Mouse (Mus musculus) MEL (cell line): ENCODE measurements at regions not wholly inside any gene's neighbourhood (a gene's known extent, or its start where the extent isn't known, plus 50 kb on each side); places are given as distances from the start of the nearest gene placed in this dataset.

Source experiments
- DNase-seq: peaks from one replicate; pipeline ENCODE4 v3.0.0; 2011; ENCODE audit warnings: low read depth, low spot score
- H3K27ac ChIP-seq: 2 replicates; pipeline ENCODE4 v1.5.1; 2012; ENCODE audit warnings: low read depth, mild to moderate bottlenecking, control low read depth, low read length, moderate library complexity; ENCODE audit not compliant: control insufficient read depth
- H3K27me3 ChIP-seq, 2 experiments: fragments of 150-350 bp in 1 of 2; sonication (generic) in 1 of 2; 2 replicates each; pipeline ENCODE4 v1.6.1; 2012; ENCODE audit warnings: low read length in 2 of 2, mild to moderate bottlenecking in 2 of 2, improper control_type of control experiment in 1 of 2, moderate library complexity in 1 of 2; ENCODE audit not compliant: insufficient read depth in 2 of 2, control insufficient read depth in 1 of 2
- H3K36me3 ChIP-seq, 2 experiments: 2 replicates each; pipeline ENCODE4 v1.6.1; 2012 to 2014; ENCODE audit warnings: low read length in 2 of 2, improper control_type of control experiment in 1 of 2, inconsistent platforms in 1 of 2, mild to moderate bottlenecking in 1 of 2; ENCODE audit not compliant: insufficient read depth in 2 of 2, control insufficient read depth in 1 of 2
- H3K4me1 ChIP-seq, 2 experiments: fragments of 150-350 bp in 1 of 2; sonication (generic) in 1 of 2; 2 replicates each; pipeline ENCODE4 v1.6.1; 2012; ENCODE audit warnings: low read length in 2 of 2, improper control_type of control experiment in 1 of 2, mild to moderate bottlenecking in 1 of 2; ENCODE audit not compliant: insufficient read depth in 2 of 2, control insufficient read depth in 1 of 2
- H3K4me3 ChIP-seq, 2 experiments: fragments of 150-350 bp in 1 of 2; sonication (generic) in 1 of 2; 2 replicates each; pipeline ENCODE4 v1.5.1; 2012; ENCODE audit warnings: low read depth in 2 of 2, low read length in 2 of 2, mild to moderate bottlenecking in 2 of 2, moderate library complexity in 2 of 2, control low read depth in 1 of 2, improper control_type of control experiment in 1 of 2; ENCODE audit not compliant: control insufficient read depth in 1 of 2, insufficient read depth in 1 of 2
- H3K79me2 ChIP-seq: 2 replicates; pipeline ENCODE4 v1.6.1; 2012; ENCODE audit warnings: mild to moderate bottlenecking, low read length, moderate library complexity; ENCODE audit not compliant: control insufficient read depth, poor library complexity, insufficient read depth
- H3K9ac ChIP-seq: 2 replicates; pipeline ENCODE4 v1.6.1; 2012; ENCODE audit warnings: low read depth, mild to moderate bottlenecking, control low read depth, low read length, moderate library complexity; ENCODE audit not compliant: control insufficient read depth, poor library complexity, severe bottlenecking
- H3K9me3 ChIP-seq: fragments of 150-350 bp; sonication (generic); replicated peaks from 2 replicates; pipeline ENCODE4 v1.6.1; 2012; ENCODE audit warnings: mild to moderate bottlenecking, low read length, improper control_type of control experiment, moderate library complexity; ENCODE audit not compliant: insufficient read depth
- CHD1 ChIP-seq: IDR thresholded peaks from 2 replicates; pipeline ENCODE4 v1.6.1; 2012; ENCODE audit warnings: low read depth, mild to moderate bottlenecking, inconsistent platforms, low read length, improper control_type of control experiment
- CHD2 ChIP-seq: IDR thresholded peaks from 2 replicates; pipeline ENCODE4 v1.6.1; 2011; ENCODE audit warnings: low read length, improper control_type of control experiment
- CTCF ChIP-seq, 3 experiments: IDR thresholded peaks in 2 of 3; conservative IDR thresholded peaks in 1 of 3; 2 replicates each; pipeline ENCODE4 v1.5.1; 2011 to 2012; ENCODE audit warnings: low read length in 3 of 3, low read depth in 2 of 3, mild to moderate bottlenecking in 2 of 3, improper control_type of control experiment in 1 of 3, inconsistent platforms in 1 of 3, mixed read lengths in 1 of 3, moderate library complexity in 1 of 3; ENCODE audit not compliant: control insufficient read depth in 1 of 3, insufficient read depth in 1 of 3, poor library complexity in 1 of 3, severe bottlenecking in 1 of 3
- E2F4 ChIP-seq: IDR thresholded peaks from 2 replicates; pipeline ENCODE4 v1.6.1; 2011; ENCODE audit warnings: low read depth, low read length, improper control_type of control experiment, borderline replicate concordance
- ELF1 ChIP-seq: IDR thresholded peaks from 2 replicates; pipeline ENCODE4 v1.6.1; 2014; ENCODE audit warnings: low read depth, mild to moderate bottlenecking, inconsistent platforms, low read length, improper control_type of control experiment, moderate library complexity
- EP300 ChIP-seq, 2 experiments: IDR thresholded peaks; 2 replicates each; pipeline ENCODE4 v1.6.1; 2011; ENCODE audit warnings: improper control_type of control experiment in 2 of 2, low read length in 2 of 2, low read depth in 1 of 2, mild to moderate bottlenecking in 1 of 2
- ETS1 ChIP-seq: IDR thresholded peaks from 2 replicates; pipeline ENCODE4 v1.6.1; 2012; ENCODE audit warnings: low read depth, mild to moderate bottlenecking, inconsistent platforms, low read length, improper control_type of control experiment, moderate library complexity
- GABPA ChIP-seq: IDR thresholded peaks from 2 replicates; pipeline ENCODE4 v1.6.1; 2012; ENCODE audit warnings: low read depth, mild to moderate bottlenecking, inconsistent platforms, low read length, improper control_type of control experiment, moderate library complexity
- HCFC1 ChIP-seq: IDR thresholded peaks from 2 replicates; pipeline ENCODE4 v1.6.1; 2012; ENCODE audit warnings: low read depth, mild to moderate bottlenecking, inconsistent platforms, low read length, improper control_type of control experiment, moderate library complexity
- JUND ChIP-seq: IDR thresholded peaks from 2 replicates; pipeline ENCODE4 v1.6.1; 2011; ENCODE audit warnings: low read depth, mild to moderate bottlenecking, improper control_type of control experiment, low read length
- MAFK ChIP-seq: IDR thresholded peaks from 2 replicates; pipeline ENCODE4 v1.6.1; 2011; ENCODE audit warnings: low read depth, mild to moderate bottlenecking, low read length, improper control_type of control experiment, borderline replicate concordance
- MAZ ChIP-seq: IDR thresholded peaks from 2 replicates; pipeline ENCODE4 v1.6.1; 2012; ENCODE audit warnings: low read depth, mild to moderate bottlenecking, inconsistent platforms, low read length, improper control_type of control experiment
- MEF2A ChIP-seq: IDR thresholded peaks from 2 replicates; pipeline ENCODE4 v1.6.1; 2014; ENCODE audit warnings: low read depth, mild to moderate bottlenecking, inconsistent platforms, low read length, improper control_type of control experiment; ENCODE audit not compliant: poor library complexity, insufficient replicate concordance, severe bottlenecking; ENCODE audit errors: extremely low read depth
- MYB ChIP-seq: IDR thresholded peaks from 2 replicates; pipeline ENCODE4 v1.6.1; 2011; ENCODE audit warnings: mild to moderate bottlenecking, low read depth, low read length, improper control_type of control experiment
- POLR2A ChIP-seq, 2 experiments: IDR thresholded peaks; 2 replicates each; pipeline ENCODE4 v1.6.1; 2011 to 2012; ENCODE audit warnings: low read length in 2 of 2, mild to moderate bottlenecking in 2 of 2, control low read depth in 1 of 2, improper control_type of control experiment in 1 of 2, low read depth in 1 of 2, moderate library complexity in 1 of 2; ENCODE audit not compliant: control insufficient read depth in 1 of 2, insufficient read depth in 1 of 2, poor library complexity in 1 of 2
- POLR2AphosphoS5 ChIP-seq: IDR thresholded peaks from 2 replicates; pipeline ENCODE4 v1.6.1; 2012; ENCODE audit warnings: low read depth, borderline replicate concordance, mild to moderate bottlenecking, inconsistent platforms, low read length, moderate library complexity, mixed read lengths
- RAD21 ChIP-seq: IDR thresholded peaks from 2 replicates; pipeline ENCODE4 v1.6.1; 2011; ENCODE audit warnings: mild to moderate bottlenecking, low read depth, low read length, improper control_type of control experiment
- SMC3 ChIP-seq: IDR thresholded peaks from 2 replicates; pipeline ENCODE4 v1.6.1; 2011; ENCODE audit warnings: low read depth, low read length, improper control_type of control experiment
- TAL1 ChIP-seq: IDR thresholded peaks from 2 replicates; pipeline ENCODE4 v1.6.1; 2012; ENCODE audit warnings: mild to moderate bottlenecking, inconsistent platforms, low read length, moderate library complexity, mixed read lengths
- TBP ChIP-seq: IDR thresholded peaks from 2 replicates; pipeline ENCODE4 v1.8.0; 2011; ENCODE audit warnings: low read depth, low read length, improper control_type of control experiment
- TCF12 ChIP-seq: IDR thresholded peaks from 2 replicates; pipeline ENCODE4 v1.6.1; 2014; ENCODE audit warnings: low read depth, mild to moderate bottlenecking, inconsistent platforms, low read length, improper control_type of control experiment, moderate library complexity
- USF1 ChIP-seq: IDR thresholded peaks from 2 replicates; pipeline ENCODE4 v1.6.1; 2014; ENCODE audit warnings: low read depth, mild to moderate bottlenecking, inconsistent platforms, low read length, improper control_type of control experiment, moderate library complexity
- USF2 ChIP-seq, 2 experiments: IDR thresholded peaks; 2 replicates each; pipeline ENCODE4 v1.6.1; 2011 to 2012; ENCODE audit warnings: improper control_type of control experiment in 2 of 2, low read length in 2 of 2, borderline replicate concordance in 1 of 2, inconsistent platforms in 1 of 2, low read depth in 1 of 2, mild to moderate bottlenecking in 1 of 2; ENCODE audit not compliant: insufficient read depth in 1 of 2
- ZC3H11A ChIP-seq: IDR thresholded peaks from 2 replicates; pipeline ENCODE4 v1.6.1; 2012; ENCODE audit warnings: low read depth, mild to moderate bottlenecking, inconsistent platforms, low read length, improper control_type of control experiment
- ZKSCAN1 ChIP-seq: IDR thresholded peaks from 2 replicates; pipeline ENCODE4 v1.6.1; 2012; ENCODE audit warnings: low read depth, mild to moderate bottlenecking, inconsistent platforms, low read length, improper control_type of control experiment, moderate library complexity
- ZMIZ1 ChIP-seq: IDR thresholded peaks from 2 replicates; pipeline ENCODE4 v1.6.1; 2012; ENCODE audit warnings: low read depth, mild to moderate bottlenecking, inconsistent platforms, low read length, improper control_type of control experiment, moderate library complexity
- ZNF384 ChIP-seq: IDR thresholded peaks from 2 replicates; pipeline ENCODE4 v1.6.1; 2012; ENCODE audit warnings: low read depth, mild to moderate bottlenecking, inconsistent platforms, low read length, improper control_type of control experiment

DNA sequence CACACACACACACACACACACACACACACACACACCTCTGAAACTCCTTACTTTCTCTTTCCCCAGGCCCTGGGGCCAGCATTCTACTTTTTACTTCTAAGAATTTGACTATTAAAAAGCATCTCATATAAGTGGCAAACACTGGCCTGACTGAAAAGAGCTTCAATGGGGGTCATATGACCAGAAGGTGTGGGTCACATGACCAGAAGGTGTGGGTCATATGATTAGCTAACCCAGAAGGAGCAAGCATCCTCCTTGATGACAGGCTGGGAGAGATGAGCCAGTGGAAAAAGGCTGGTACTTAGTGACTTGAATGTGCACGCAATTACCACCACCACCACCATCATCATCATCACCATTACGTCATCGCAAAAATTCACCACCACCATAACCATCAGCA, 410.7 kb downstream of the Matn1 start:
- Histone ChIP-seq H3K4me3 (no peak overlapping the region), H3K79me2 (no peaks in the 10 kb centered on the region), H3K9me3 (no peaks in the 10 kb centered on the region), H3K36me3 (no peaks in the 10 kb centered on the region), H3K27ac (no peak overlapping the region), H3K9ac (no peak overlapping the region), H3K4me1 (no peaks in the 10 kb centered on the region), H3K27me3 (no peaks in the 10 kb centered on the region; a peak in 1 of 4 replicates)
- no peak for DNase-seq
- TF ChIP-seq MEF2A (no peak), MAZ (no peak), CHD2 (no peak), E2F4 (no peak), USF1 (no peak), TAL1 (no peak), TCF12 (no peak), ZNF384 (no peak), CHD1 (no peak), CTCF (IDR thresholded peaks at IDR 0.05 in 2 of 3, conservative IDR thresholded peaks at IDR 0.05 in 1 of 3; ENCODE audit: control insufficient read depth in 1 of 3, insufficient read depth in 1 of 3, low read depth in 2 of 3, low read length in 3 of 3, poor library complexity in 1 of 3, severe bottlenecking in 1 of 3) (no peak), ETS1 (no peak), GABPA (no peak), POLR2A (IDR thresholded peaks at IDR 0.05; ENCODE audit: control insufficient read depth in 1 of 2, insufficient read depth in 1 of 2, low read depth in 1 of 2, low read length in 2 of 2, poor library complexity in 1 of 2) (no peak), EP300 (IDR thresholded peaks at IDR 0.05; ENCODE audit: low read depth in 1 of 2, low read length in 2 of 2) (no peak), ZMIZ1 (no peak), SMC3 (no peak), USF2 (IDR thresholded peaks at IDR 0.05; ENCODE audit: borderline replicate concordance in 1 of 2, insufficient read depth in 1 of 2, low read depth in 1 of 2, low read length in 2 of 2) (no peak), POLR2AphosphoS5 (no peak)

DNA sequence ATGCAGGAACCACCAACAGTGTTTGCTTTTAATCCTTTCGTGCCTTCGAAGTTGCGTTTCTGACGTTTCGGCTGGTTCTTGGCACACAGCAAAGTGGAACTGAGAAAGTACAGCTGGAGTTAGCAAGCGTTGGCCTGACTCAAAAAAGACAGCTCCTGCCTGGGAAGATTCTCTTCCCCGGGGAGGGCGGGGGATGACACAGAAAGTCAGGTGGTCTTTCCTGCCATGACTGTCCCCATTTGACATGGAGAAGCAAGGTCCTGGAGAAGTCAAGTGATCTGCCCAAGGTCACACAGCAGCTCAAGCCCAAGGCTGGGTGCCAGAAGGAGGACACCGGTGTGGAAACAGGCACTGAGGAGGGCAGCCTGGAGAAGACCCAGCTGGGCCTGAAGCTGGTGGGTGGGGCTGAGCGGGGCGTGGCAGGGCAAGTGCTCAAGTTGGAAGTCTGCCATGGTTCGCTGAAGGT, 411.4 kb downstream of the Matn1 start:
- no peak for TF ChIP-seq ZC3H11A
- no peak for TF ChIP-seq CTCF (IDR thresholded peaks at IDR 0.05 in 2 of 3, conservative IDR thresholded peaks at IDR 0.05 in 1 of 3; ENCODE audit: control insufficient read depth in 1 of 3, insufficient read depth in 1 of 3, low read depth in 2 of 3, low read length in 3 of 3, poor library complexity in 1 of 3, severe bottlenecking in 1 of 3)
- TF ChIP-seq MAZ: no peak
- TF ChIP-seq HCFC1: no peak
- TF ChIP-seq TBP: no peak
- TF ChIP-seq ELF1: no peak
- TF ChIP-seq JUND: no peak
- TF ChIP-seq ZKSCAN1: no peak
- no peak for TF ChIP-seq CHD1
- no peak for TF ChIP-seq MYB
- TF ChIP-seq MEF2A: no peak
- no peak for TF ChIP-seq ZMIZ1
- TF ChIP-seq USF2 (IDR thresholded peaks at IDR 0.05; ENCODE audit: borderline replicate concordance in 1 of 2, insufficient read depth in 1 of 2, low read depth in 1 of 2, low read length in 2 of 2): no peak
- no peak for TF ChIP-seq GABPA
- TF ChIP-seq ETS1: no peak
- TF ChIP-seq TAL1: no peak
- no peak for TF ChIP-seq RAD21
- TF ChIP-seq MAFK: no peak
- no peak for TF ChIP-seq TCF12
- TF ChIP-seq, all 39 proteins: peak for 0
- Histone ChIP-seq H3K27me3 (no peaks in the 10 kb centered on the region; a peak in 1 of 4 replicates), H3K9me3 (no peaks in the 10 kb centered on the region), H3K36me3 (no peaks in the 10 kb centered on the region), H3K4me3 (no peak overlapping the region), H3K79me2 (no peaks in the 10 kb centered on the region), H3K4me1 (no peaks in the 10 kb centered on the region), H3K9ac (no peak overlapping the region), H3K27ac (no peak overlapping the region)
- DNase-seq: no peak
